Mouse (Mus musculus): Measurements from ENCODE around the gene Cox8a.
A peak's percentile ranks its signal among the peaks of the same experiment; 100 is the strongest.

The Cox8a gene

DNA sequence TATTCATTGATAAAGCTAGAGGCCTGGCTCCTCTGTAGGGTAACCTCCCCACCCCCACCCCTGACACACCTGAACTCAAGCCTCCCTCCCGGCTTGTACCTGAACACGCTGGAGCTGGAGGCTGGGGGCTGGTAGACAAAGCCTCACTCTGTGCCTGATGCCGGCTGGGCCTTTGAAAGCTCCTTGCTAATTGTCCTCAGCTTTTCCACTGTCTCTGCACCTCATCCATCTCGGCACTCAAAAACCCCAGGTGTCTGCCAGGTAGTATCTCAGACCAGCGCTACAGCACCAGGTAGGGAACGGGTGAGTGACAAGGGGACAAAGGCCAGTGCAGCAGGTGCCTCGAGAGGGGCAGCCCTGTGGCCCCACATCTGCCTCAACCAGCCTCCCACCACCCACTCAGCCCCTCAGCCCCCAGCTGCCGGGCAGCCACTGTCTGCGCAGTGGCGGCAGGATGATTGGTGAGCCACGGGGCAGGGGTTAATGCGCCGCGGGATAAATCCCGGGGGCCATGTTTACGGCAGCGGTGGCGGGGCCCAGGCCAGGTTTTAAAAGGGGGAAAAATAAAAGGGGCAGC is 31.6 kb downstream of the Cox8a start:
- DNase-seq (ENCODE audit: low read depth, low spot score) = no peak

GRCm38 (mm10) chr19:7185059-7185458 is 32.4 kb downstream of the Cox8a start:
- DNase-seq (ENCODE audit: low read depth, low spot score) = no peak

- DNase-seq (ENCODE audit: low read depth, low spot score) = no peak
These were observed 34.0 kb downstream of the Cox8a start for GRCm38 (mm10) chr19:7183419-7183818.

- DNase-seq (ENCODE audit: low read depth, low spot score) = no peak
These were observed 35.0 kb downstream of the Cox8a start for GRCm38 (mm10) chr19:7182273-7182949.

DNA sequence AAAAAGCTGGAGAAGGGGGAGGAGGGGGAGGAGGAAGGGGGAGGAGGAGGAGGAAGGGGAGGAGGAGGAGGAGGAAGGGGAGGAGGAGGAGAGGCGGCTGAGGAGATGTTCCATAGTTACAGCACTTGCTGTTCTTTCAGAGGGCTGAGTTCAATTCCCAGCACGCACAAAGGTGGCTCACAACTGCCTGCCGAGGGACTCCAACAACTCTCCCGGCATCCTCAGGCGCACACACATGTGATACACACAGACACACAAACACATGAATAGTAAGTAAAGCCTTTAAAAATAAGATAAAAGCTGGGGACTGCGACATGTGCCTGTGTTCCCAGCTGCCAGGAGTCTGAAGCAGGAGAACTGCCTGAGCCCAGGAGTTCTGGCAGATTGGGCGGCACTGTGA is 35.9 kb downstream of the Cox8a start:
- DNase-seq (ENCODE audit: low read depth, low spot score) = no peak

- DNase-seq (ENCODE audit: low read depth, low spot score) = no peak
These were observed 36.5 kb downstream of the Cox8a start for GRCm38 (mm10) chr19:7180756-7181405.

DNA sequence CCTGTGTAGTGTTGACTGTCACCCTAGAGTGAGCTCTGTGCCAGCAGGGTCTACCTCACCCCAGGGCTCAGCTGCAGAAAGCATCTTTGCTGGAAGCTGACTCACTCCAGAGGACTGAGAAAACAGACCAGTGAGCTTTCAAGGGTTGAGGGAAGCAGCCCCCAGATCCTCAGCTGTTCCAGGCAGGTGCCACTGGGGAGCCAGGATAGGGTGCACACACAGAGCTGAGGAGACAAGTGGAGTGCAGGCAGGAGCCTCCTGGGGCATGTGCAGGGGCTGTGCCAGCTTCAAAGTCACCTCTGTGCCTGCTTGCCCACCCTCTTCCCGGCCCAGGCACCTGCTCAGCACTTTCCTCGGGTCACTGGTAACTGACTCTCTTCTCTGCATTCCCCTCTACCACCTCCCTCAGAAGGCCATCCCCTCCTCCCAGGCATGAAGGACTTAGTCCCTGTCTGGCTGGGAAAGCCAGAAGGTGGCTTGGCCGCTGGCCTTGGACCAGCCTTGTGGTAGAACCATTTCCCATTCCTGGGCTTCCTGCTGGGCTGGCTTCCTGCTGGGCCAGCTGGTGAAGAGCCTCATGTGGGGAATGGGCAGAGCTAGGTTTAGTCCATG is 38.5 kb downstream of the Cox8a start:
- DNase-seq (ENCODE audit: low read depth, low spot score) = no peak

- DNase-seq (ENCODE audit: low read depth, low spot score) = no peak
These were observed 39.5 kb downstream of the Cox8a start for GRCm38 (mm10) chr19:7177804-7178511.

DNA sequence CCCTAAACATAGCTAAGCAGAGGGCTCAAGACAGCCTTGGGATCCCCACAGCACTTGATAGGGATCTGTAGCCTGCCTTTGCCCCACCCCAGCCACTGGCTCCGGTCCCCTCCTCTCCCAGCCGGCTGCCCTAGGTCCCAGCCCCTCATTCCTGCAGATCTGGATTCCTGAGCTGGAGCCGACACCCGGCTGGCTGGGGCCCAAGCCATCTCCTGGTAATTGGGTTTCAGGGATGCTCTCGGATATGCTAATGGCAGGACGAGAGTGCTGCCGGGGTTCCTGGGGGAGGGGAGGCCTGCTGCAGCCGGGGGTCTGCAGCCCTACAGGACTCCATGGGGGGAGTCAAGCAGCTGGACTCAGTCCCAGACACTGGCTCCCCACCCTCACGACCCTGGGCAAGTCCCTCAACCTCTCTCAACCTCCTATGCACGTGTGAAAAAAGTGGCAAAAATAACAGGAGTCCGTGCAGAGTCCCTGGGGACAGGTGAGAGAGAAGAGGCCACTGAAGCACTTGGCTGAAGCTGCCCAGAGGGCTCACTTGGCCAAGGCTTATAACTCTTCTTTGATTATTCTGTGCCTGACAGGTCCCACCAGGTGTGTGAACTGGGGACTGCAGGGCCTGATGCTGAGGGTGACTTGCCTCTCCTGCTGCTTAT is 41.2 kb downstream of the Cox8a start:
- DNase-seq (ENCODE audit: low read depth, low spot score) = no peak

DNA sequence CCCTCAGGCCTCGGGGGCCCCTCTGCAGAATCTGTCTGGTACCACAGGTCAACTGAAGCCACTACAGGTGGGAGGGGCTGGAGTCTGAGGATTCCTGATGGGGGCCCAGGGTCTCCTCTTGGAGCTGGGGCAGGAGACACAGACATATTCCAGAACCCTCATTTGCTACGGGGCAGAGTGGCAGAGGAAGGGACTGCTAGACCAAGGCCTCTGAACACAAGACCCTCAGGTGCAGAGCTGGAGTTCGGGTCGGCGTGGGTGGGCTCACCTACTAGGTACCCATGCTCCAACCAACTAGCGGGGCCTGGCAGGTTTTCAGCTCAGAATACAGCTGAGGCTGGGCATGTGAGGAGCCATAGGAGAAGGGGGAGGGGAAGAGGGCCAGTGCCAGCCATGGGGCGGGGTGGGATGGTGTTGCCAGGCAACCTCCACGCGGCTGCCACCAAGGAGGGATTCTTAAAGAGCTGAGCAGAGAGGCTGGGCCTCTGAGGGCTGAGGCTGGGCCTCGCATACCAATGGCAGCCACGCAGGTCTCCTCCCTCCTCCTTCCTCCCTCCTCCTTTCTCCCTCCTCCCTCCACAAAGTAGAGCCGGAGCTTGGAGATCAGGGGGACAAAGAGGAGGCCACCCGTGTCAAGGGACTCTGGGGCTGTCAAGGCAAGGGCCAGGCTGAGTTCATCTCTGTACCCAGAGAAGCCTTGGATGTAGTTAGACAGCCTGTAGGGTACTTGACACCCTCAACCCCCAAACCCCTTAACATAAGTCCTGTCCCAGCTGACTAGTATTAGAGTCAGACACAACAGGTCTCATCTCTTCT is 45.2 kb downstream of the Cox8a start:
- DNase-seq (ENCODE audit: low read depth, low spot score) = peak; percentile 60

- no peak for DNase-seq (ENCODE audit: low read depth, low spot score)
These were observed 46.0 kb downstream of the Cox8a start for GRCm38 (mm10) chr19:7171447-7171846.

- DNase-seq (ENCODE audit: low read depth, low spot score) = no peak
These were observed 46.5 kb downstream of the Cox8a start for GRCm38 (mm10) chr19:7170916-7171315.

GRCm38 (mm10) chr19:7168423-7168822 is 49.0 kb downstream of the Cox8a start:
- no peak for DNase-seq (ENCODE audit: low read depth, low spot score)

GRCm38 (mm10) chr19:7166767-7167166 is 50.6 kb downstream of the Cox8a start:
- DNase-seq (ENCODE audit: low read depth, low spot score) = no peak

DNA sequence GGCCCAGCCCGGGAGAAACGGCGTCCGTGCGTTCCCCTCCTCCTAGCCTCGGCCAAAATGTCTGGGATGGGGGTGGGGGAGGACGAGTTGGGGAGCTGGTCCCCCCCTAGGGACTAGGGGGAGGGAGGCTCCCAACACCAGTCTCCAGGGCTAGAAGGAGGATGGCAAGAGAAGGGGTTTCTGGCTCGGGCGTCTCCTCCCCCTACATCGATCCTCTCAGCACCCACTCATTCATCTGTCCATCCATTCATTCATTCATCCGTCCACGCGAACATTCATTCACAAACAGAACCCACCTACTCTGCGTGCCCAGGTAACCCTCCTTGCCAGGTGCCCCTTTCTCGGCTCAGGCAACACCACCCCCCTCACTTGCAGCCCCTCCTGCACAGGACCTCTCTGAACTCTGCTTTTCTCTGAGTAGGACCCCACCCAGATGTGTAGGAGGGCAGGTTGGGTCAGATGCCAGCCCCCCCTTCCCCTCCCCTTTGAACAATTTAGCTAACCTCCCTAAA is 51.2 kb downstream of the Cox8a start:
- no peak for DNase-seq (ENCODE audit: low read depth, low spot score)

- DNase-seq (ENCODE audit: low read depth, low spot score) = no peak
These were observed 51.8 kb downstream of the Cox8a start for GRCm38 (mm10) chr19:7165509-7166199.
